Mouse (Mus musculus) adrenal gland, adult 2 months (tissue): ENCODE measurements at regions not wholly inside any gene's neighbourhood (a gene's known extent, or its start where the extent isn't known, plus 50 kb on each side); places are given as distances from the start of the nearest gene placed in this dataset.

Source experiments
- DNase-seq: peaks from one replicate; pipeline ENCODE4 v3.0.0; 2021

GRCm38 (mm10) chr1:63851476-63852094 lies 82.5 kb upstream of the 4933402D24Rik start:
- no peak for DNase-seq

GRCm38 (mm10) chr1:63850262-63850661 lies 81.2 kb upstream of the 4933402D24Rik start:
- DNase-seq, result no peak

- DNase-seq, result no peak
Measured at GRCm38 (mm10) chr1:63828174-63828844, 59.2 kb upstream of the 4933402D24Rik start.

GRCm38 (mm10) chr1:63820614-63821270 lies 51.7 kb upstream of the 4933402D24Rik start:
- DNase-seq, result no peak

GRCm38 (mm10) chr1:63819536-63820254 lies 50.6 kb upstream of the 4933402D24Rik start:
- no peak for DNase-seq
